Mouse (Mus musculus): ENCODE data around the gene Neb. TPM values are rescaled to one million over a fixed set of nuclear protein-coding genes. Genes with fewer than 3 reads are reported as not detected.

Gene Neb
- total RNA-seq (2021) = 1,000 to 10,000 TPM; 4,410 to 4,654 TPM
- long read RNA-seq, experiment 1, partial matches to known transcripts = 107 of 174 reads
- long read RNA-seq, experiment 1, other reads (novel, unspliced or antisense) = 64 of 174 reads
- long read RNA-seq, experiment 2, transcript Neb-204 (10 exons, 1,000 nt) = major isoform, 7 of 147 reads
- long read RNA-seq, experiment 2, partial matches to known transcripts = 81 of 147 reads
- long read RNA-seq, experiment 2, other reads (novel, unspliced or antisense) = 59 of 147 reads

DNA sequence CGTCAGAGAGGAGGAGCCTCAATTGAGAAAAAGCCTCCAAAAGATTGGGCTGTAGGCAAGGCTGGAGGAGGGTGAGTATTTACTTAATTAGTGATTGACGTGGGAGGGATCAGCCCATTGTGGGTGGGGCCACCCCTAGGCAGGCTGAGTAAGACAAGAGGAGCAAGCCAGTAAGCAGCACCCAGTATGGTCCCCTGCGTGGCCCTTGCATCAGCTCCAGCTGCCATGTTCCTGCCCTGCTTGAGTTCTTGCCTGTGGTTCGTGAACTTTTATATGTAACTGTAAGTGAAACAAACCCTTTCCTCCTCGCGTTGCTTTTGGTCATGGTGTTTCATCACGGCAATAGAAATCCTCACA lies at the start of gene Neb:
Neb (minus strand) TSS at position 27 of the 357 bp plus-strand sequence.
- intact Hi-C loops (cut with DNase I; ENCODE audit: low total_unique reads) = no loop called here
- DNase-seq = no peak

GRCm38 (mm10) chr2:52427383-52427782 lies 49.1 kb upstream of the Neb start:
- DNase-seq = no peak
- intact Hi-C loops (cut with DNase I; ENCODE audit: low total_unique reads) = no loop called here

- no peak for DNase-seq
- intact Hi-C loops (cut with DNase I; ENCODE audit: low total_unique reads) = no loop called here
Measured at GRCm38 (mm10) chr2:52426041-52426440, 47.8 kb upstream of the Neb start.

GRCm38 (mm10) chr2:52425523-52425795 lies 47.2 kb upstream of the Neb start:
- intact Hi-C loops (cut with DNase I; ENCODE audit: low total_unique reads) = no loop called here
- DNase-seq = no peak

GRCm38 (mm10) chr2:52424747-52425522 lies 46.7 kb upstream of the Neb start, which contains the start of gene Arl5a:
Gene Arl5a, minus strand, starts transcription at chr2:52424901.
- intact Hi-C loops (cut with DNase I; ENCODE audit: low total_unique reads) = no loop called here
- DNase-seq = peak; percentile 98

GRCm38 (mm10) chr2:52424248-52424728 lies 46.0 kb upstream of the Neb start:
- intact Hi-C loops (cut with DNase I; ENCODE audit: low total_unique reads) = no loop called here
- DNase-seq = peak; percentile 63

- intact Hi-C loops (cut with DNase I; ENCODE audit: low total_unique reads) = no loop called here
- DNase-seq = no peak
Measured at GRCm38 (mm10) chr2:52423611-52424247, 45.5 kb upstream of the Neb start.

GRCm38 (mm10) chr2:52422871-52423610 lies 44.8 kb upstream of the Neb start:
- DNase-seq = no peak
- intact Hi-C loops (cut with DNase I; ENCODE audit: low total_unique reads) = no loop called here

DNA sequence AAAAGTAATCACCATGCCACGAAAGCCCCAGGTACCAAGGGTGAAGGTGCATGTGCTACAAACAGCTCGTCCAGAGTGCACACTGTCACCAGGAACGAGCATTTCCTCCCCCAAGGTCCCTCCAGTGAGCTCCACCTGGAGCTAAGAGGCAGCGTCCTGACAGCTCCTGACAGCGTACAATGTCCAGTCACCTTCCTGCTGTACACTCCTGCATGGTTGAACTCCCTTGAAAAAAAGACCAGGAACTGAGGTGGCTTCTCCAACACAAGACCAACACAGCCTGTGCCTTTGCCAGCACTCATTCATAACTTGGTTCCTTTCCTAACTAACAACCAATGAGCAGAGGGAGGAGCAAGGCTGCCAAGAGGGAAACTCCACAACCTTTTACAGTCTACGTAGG lies 42.9 kb upstream of the Neb start:
- intact Hi-C loops (cut with DNase I; ENCODE audit: low total_unique reads) = no loop called here
- no peak for DNase-seq

GRCm38 (mm10) chr2:52420001-52420710 lies 41.9 kb upstream of the Neb start:
- DNase-seq = no peak
- intact Hi-C loops (cut with DNase I; ENCODE audit: low total_unique reads) = no loop called here

DNA sequence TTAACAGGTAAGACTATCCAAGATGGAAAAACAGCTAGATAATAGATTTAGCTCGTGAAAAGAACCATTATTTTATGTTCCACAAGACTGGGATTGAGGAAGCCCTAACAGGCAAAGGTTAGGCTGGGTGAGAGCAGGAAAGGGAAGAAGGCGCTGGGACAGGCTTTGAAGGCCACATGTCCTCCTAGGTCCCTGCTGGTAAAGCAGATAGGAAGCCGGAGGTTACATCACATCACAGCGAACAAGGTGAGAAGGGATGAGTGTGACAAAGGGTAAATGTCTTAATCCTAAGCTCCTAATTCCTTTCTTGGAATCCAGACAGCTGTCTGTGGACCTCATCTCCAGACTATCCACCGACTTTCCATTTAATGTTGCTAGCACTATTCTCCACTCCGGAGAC lies 41.0 kb upstream of the Neb start:
- no peak for DNase-seq
- intact Hi-C loops (cut with DNase I; ENCODE audit: low total_unique reads) = no loop called here

DNA sequence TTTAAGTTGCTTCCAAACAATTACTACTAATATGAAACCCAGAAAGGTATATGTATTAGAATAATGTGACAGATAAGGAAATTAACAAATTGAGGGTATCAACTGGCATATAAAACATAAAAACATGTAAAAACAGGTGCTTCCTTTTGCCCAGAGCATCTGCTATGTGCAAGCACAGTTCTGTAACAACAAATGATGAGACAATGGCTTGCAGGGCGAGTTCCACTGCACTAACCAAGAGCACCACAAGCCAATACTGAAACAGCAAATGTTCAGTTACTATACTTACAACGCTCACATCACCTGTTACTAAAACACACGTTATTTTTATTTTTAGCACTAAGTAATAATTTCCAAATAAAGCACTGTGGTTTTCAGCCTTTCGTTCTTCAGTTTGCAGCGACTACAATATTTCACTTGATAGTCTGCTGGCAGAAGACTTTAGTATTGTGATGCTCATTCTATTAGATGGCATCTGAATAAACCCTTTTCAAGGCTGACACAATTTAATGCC lies 34.3 kb upstream of the Neb start:
- intact Hi-C loops (cut with DNase I; ENCODE audit: low total_unique reads) = no loop called here
- DNase-seq = no peak

DNA sequence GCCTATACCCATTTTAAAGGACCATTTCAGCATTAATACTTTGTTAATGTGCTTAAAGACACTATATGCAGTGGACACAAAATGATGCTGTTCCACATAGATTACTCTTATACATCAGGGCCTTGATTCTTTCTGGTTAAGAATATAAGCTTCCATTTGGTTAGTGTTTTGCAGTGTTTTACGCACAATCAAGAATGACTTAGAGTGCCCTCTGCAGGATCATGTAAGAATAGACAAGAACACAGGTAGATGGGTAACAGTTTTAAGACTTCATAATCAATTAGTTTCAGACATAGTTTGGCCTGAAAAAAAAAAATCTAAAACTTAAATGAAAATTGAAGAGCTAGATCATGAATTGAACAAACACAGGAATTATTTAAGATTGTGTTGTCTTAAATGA lies 28.2 kb upstream of the Neb start:
- no peak for DNase-seq
- intact Hi-C loops (cut with DNase I; ENCODE audit: low total_unique reads) = loop anchor here (5.0 kb wide), 1 partner anchor 94 kb away; no protein-coding TSS in a partner anchor

GRCm38 (mm10) chr2:52405238-52405637 lies 27.0 kb upstream of the Neb start:
- intact Hi-C loops (cut with DNase I; ENCODE audit: low total_unique reads) = loop anchor here (5.0 kb wide), 1 partner anchor 93 kb away; no protein-coding TSS in a partner anchor
- DNase-seq = no peak

DNA sequence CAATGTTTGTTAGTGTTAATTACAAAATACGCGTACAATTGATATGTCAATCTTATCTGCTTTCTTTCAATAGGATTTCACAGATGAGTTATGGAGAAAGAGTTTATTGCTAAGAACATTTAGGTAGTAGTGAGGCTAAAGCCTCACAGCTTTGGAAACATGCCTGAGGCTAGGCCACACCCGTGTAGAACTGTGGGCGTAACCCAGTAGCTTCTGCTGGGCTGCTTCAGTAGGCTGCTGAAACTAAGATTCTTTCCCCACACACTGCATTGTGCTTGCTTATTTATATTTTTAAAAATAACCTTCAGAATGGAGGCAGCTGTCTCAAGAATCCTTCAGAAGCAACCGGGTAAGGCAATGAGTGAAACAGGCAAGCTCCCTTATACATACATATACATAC lies 16.3 kb upstream of the Neb start:
- no peak for DNase-seq
- intact Hi-C loops (cut with DNase I; ENCODE audit: low total_unique reads) = no loop called here

GRCm38 (mm10) chr2:52390415-52390975 lies 12.2 kb upstream of the Neb start:
- DNase-seq = peak; percentile 16
- intact Hi-C loops (cut with DNase I; ENCODE audit: low total_unique reads) = no loop called here

DNA sequence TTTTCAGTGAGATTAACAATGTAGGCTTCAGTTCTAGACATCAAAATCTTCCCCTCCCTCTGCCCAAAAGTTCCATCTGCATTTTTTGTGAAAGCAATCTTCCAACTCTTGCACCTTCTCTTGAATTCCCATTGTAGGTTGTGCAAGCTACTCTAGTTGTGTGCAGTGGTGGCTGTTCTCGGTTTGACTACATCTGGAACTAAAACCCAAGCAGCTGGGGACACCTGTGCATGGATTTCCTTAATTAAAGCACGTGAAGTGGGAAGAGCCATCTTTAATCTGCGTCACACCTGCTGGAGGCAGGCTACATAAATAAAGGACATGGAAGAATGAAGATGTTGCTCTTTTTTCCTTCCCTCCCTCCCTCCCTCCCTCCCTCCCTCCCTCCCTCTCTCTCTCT lies 11.7 kb upstream of the Neb start:
- no peak for DNase-seq
- intact Hi-C loops (cut with DNase I; ENCODE audit: low total_unique reads) = no loop called here

DNA sequence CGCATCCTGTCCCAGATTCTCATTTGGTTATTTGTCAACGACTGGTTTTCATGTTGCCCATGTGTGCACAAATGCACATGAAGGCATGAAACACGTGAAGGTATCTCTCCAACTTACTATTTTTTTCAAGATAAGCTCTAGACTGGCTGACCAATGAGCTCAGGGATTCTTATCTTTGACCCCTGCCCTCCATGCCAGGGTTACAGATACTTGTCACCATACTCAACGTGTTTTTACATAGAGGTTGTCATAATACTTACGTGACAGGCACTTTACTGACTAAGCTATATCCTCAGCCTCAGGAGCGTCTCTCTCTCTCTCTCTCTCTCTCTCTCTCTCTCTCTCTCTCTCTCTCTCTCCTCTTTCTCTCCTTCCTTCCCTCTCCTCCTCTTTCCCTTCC lies 8.2 kb upstream of the Neb start:
- intact Hi-C loops (cut with DNase I; ENCODE audit: low total_unique reads) = no loop called here
- no peak for DNase-seq

DNA sequence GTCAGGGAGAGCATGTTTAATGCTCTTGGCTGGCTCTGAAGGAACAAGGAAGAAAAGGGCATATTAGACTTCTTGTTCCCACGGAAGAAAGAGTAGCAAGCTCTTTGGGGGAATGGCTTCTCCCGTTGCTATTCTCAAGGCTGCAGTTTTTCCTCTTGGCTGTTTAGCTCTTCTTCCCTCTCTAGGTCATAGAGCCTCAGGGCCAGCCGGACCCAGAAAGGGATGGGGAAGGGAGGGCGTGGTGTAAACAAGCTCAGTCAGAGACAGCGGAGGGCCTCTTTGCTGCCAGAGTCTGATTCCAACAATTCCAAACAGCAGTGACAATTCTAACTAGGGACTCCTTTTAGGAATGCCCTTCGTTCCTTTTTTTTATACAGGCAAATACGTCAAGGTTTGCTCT lies 7.8 kb upstream of the Neb start:
- peak; percentile 36 for DNase-seq
- intact Hi-C loops (cut with DNase I; ENCODE audit: low total_unique reads) = no loop called here

Data from gastrocnemius, postnatal 14 days (tissue).